Mouse (Mus musculus): ENCODE measurements around the gene Mt2. TPM values are rescaled to one million over a fixed set of nuclear protein-coding genes. Genes with fewer than 3 reads are reported as not detected.
"Not testable (repeated sequence)": the region's sequence is repeated elsewhere in the genome, so short reads cannot be mapped to it uniquely, and the experiment has no call there.

Gene Mt2
- 600 and 738 TPM in 2 replicates for polyA plus RNA-seq (2015; fragmentation: Nextera tagmentation; extraction: Ambion mirVana)

- H3K4me2 ChIP-seq (ENCODE audit: low read depth, low read length): peak within 1 kb of the TSS; percentile 95
- WGBS: 1% methylated on average over 56 of the region's 56 CpGs
- H3K36me3 ChIP-seq (ENCODE audit: control insufficient read depth, insufficient read depth, low read length): no peaks in the 10 kb centered on the region
- no peaks in the 10 kb centered on the region for H3K9me3 ChIP-seq (ENCODE audit: control insufficient read depth, low read length)
- H3K4me1 ChIP-seq (ENCODE audit: control insufficient read depth, insufficient read depth, low read length): peaks cover 12% of the 10 kb centered on the region
- H3K9ac ChIP-seq (ENCODE audit: low read depth, low read length): peak within 1 kb of the TSS; percentile 72
- H3K27me3 ChIP-seq (replicated peaks; ENCODE audit: control insufficient read depth, insufficient read depth, low read length): peaks cover 31% of the 10 kb centered on the region
- H3K27ac ChIP-seq (ENCODE audit: low read length): peak within 1 kb of the TSS; percentile 86
- peak within 1 kb of the TSS; percentile 59 for H3K4me3 ChIP-seq (ENCODE audit: low read length)
- ATAC-seq: peak; percentile 88
Measured at GRCm38 (mm10) chr8:94172075-94172808, at the start of gene Mt2. TSS of gene Mt2 (plus strand) at chr8:94172664.

GRCm38 (mm10) chr8:94122711-94123468 is 49.6 kb upstream of the Mt2 start:
- Histone ChIP-seq H3K9me3 (ENCODE audit: control insufficient read depth, low read length) (no peaks in the 10 kb centered on the region), H3K9ac (ENCODE audit: low read depth, low read length) (no peak overlapping the region), H3K27ac (ENCODE audit: low read length) (no peak overlapping the region), H3K4me3 (ENCODE audit: low read length) (no peak overlapping the region), H3K27me3 (replicated peaks; ENCODE audit: control insufficient read depth, insufficient read depth, low read length) (no peaks in the 10 kb centered on the region), H3K36me3 (ENCODE audit: control insufficient read depth, insufficient read depth, low read length) (no peaks in the 10 kb centered on the region), H3K4me2 (ENCODE audit: low read depth, low read length) (no peak overlapping the region), H3K4me1 (ENCODE audit: control insufficient read depth, insufficient read depth, low read length) (no peaks in the 10 kb centered on the region)
- no peak for ATAC-seq
- 42% methylated on average over 8 of the region's 8 CpGs for WGBS

DNA sequence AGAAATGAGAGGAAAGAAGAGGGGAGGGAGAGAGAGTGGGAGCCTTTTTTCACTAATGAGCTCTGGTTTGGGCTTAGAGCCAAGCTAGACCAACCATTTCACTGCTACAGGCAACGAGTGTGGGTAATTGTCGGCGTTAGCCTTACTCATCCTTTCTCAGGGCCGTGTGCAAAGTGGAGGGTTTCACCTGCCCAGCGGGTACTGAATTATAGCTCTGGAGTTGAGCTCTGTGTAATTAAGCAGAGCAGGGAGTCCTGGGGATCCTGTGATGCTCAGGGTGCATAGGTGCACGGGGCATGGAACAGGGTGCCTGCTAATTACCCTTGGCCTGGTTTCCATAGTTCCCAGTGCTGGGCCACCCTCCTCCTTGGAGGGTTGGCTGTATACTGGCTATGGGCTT is 44.8 kb upstream of the Mt2 start:
- no peaks in the 10 kb centered on the region for H3K4me1 ChIP-seq (ENCODE audit: control insufficient read depth, insufficient read depth, low read length)
- 75% methylated on average over 6 of the region's 6 CpGs for WGBS
- H3K4me3 ChIP-seq (ENCODE audit: low read length): no peak overlapping the region
- no peaks in the 10 kb centered on the region for H3K36me3 ChIP-seq (ENCODE audit: control insufficient read depth, insufficient read depth, low read length)
- H3K27me3 ChIP-seq (replicated peaks; ENCODE audit: control insufficient read depth, insufficient read depth, low read length): no peaks in the 10 kb centered on the region
- no peak overlapping the region for H3K4me2 ChIP-seq (ENCODE audit: low read depth, low read length)
- no peak overlapping the region for H3K9ac ChIP-seq (ENCODE audit: low read depth, low read length)
- H3K27ac ChIP-seq (ENCODE audit: low read length): no peak overlapping the region
- H3K9me3 ChIP-seq (ENCODE audit: control insufficient read depth, low read length): no peaks in the 10 kb centered on the region
- ATAC-seq: no peak

DNA sequence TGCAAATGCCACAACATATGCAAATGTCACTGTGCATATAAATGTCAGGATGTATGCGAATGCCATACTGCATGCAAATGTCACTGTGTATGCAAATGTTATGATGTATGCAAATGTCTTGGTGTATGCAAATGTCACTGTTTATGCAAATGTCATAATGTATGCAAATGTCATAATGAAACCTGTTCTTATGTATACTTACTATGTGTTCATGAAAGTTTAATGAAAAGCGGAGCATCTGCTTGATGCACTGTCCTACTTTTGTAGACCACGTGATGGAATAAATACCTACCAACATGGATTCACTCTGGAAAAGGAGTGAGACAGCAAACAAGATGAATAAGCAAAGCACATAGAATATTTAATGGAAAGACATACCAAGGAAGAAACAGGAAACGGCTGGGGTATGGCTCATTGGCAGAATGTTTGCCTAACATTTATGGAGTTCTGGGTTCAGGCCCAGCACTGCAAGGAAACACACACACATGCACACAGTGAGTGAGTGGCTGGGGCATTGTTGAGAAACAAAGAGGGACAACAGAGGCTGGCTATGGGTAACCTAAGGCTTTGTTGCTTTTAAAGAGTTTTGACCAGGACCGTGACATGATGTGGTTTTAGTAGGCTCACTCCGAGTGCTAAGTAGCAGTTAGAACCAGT is 43.2 kb upstream of the Mt2 start:
- H3K27me3 ChIP-seq (replicated peaks; ENCODE audit: control insufficient read depth, insufficient read depth, low read length): no peaks in the 10 kb centered on the region
- no peak for ATAC-seq
- no peak overlapping the region for H3K4me3 ChIP-seq (ENCODE audit: low read length)
- no peaks in the 10 kb centered on the region for H3K9me3 ChIP-seq (ENCODE audit: control insufficient read depth, low read length)
- no peaks in the 10 kb centered on the region for H3K36me3 ChIP-seq (ENCODE audit: control insufficient read depth, insufficient read depth, low read length)
- no peak overlapping the region for H3K27ac ChIP-seq (ENCODE audit: low read length)
- no peaks in the 10 kb centered on the region for H3K4me1 ChIP-seq (ENCODE audit: control insufficient read depth, insufficient read depth, low read length)
- no peak overlapping the region for H3K9ac ChIP-seq (ENCODE audit: low read depth, low read length)
- H3K4me2 ChIP-seq (ENCODE audit: low read depth, low read length): no peak overlapping the region
- 83% methylated on average over 6 of the region's 6 CpGs for WGBS

- Histone ChIP-seq H3K36me3 (ENCODE audit: control insufficient read depth, insufficient read depth, low read length) (no peaks in the 10 kb centered on the region), H3K27ac (ENCODE audit: low read length) (no peak overlapping the region), H3K4me1 (ENCODE audit: control insufficient read depth, insufficient read depth, low read length) (no peaks in the 10 kb centered on the region), H3K4me2 (ENCODE audit: low read depth, low read length) (no peak overlapping the region), H3K4me3 (ENCODE audit: low read length) (no peak overlapping the region), H3K9ac (ENCODE audit: low read depth, low read length) (no peak overlapping the region), H3K9me3 (ENCODE audit: control insufficient read depth, low read length) (no peaks in the 10 kb centered on the region), H3K27me3 (replicated peaks; ENCODE audit: control insufficient read depth, insufficient read depth, low read length) (no peaks in the 10 kb centered on the region)
- no peak for ATAC-seq
- 91% methylated on average over 4 of the region's 4 CpGs for WGBS
Measured at GRCm38 (mm10) chr8:94130126-94130525, 42.3 kb upstream of the Mt2 start.

GRCm38 (mm10) chr8:94132096-94132495 is 40.4 kb upstream of the Mt2 start:
- Histone ChIP-seq H3K4me1 (ENCODE audit: control insufficient read depth, insufficient read depth, low read length) (no peaks in the 10 kb centered on the region), H3K4me2 (ENCODE audit: low read depth, low read length) (no peak overlapping the region), H3K9me3 (ENCODE audit: control insufficient read depth, low read length) (no peaks in the 10 kb centered on the region), H3K9ac (ENCODE audit: low read depth, low read length) (no peak overlapping the region), H3K27me3 (replicated peaks; ENCODE audit: control insufficient read depth, insufficient read depth, low read length) (no peaks in the 10 kb centered on the region), H3K4me3 (ENCODE audit: low read length) (no peak overlapping the region), H3K27ac (ENCODE audit: low read length) (no peak overlapping the region), H3K36me3 (ENCODE audit: control insufficient read depth, insufficient read depth, low read length) (no peaks in the 10 kb centered on the region)
- no peak for ATAC-seq
- WGBS: 49% methylated on average over 5 of the region's 5 CpGs

DNA sequence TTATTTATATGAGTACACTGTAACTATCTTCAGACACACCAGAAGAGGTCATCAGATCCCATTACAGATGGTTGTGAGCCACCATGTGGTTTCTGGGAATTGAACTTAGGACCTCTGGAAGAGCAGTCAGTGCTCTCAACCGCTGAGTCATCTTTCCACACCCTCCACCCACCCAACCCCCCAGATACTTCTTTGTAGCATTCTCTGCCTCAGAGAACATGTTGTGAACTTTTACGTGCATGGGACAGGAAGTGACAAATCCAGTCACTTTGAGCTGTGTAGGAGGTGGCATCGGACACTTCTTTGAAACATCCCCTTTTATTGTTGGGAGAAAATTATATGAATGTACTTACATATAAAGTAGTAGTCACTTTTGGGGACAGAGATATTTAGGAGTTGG is 37.9 kb upstream of the Mt2 start:
- not testable (repeated sequence) for H3K4me1 ChIP-seq (ENCODE audit: control insufficient read depth, insufficient read depth, low read length)
- 46% methylated on average over 3 of the region's 3 CpGs for WGBS
- 0 out of 2 replicates have a peak, but pooled peaks have one; percentile 25 for ATAC-seq

GRCm38 (mm10) chr8:94135556-94135955 is 36.9 kb upstream of the Mt2 start:
- no peak overlapping the region for H3K4me2 ChIP-seq (ENCODE audit: low read depth, low read length)
- WGBS: 88% methylated on average over 6 of the region's 6 CpGs
- H3K4me3 ChIP-seq (ENCODE audit: low read length): no peak overlapping the region
- H3K27ac ChIP-seq (ENCODE audit: low read length): no peak overlapping the region
- no peaks in the 10 kb centered on the region for H3K36me3 ChIP-seq (ENCODE audit: control insufficient read depth, insufficient read depth, low read length)
- no peaks in the 10 kb centered on the region for H3K9me3 ChIP-seq (ENCODE audit: control insufficient read depth, low read length)
- no peaks in the 10 kb centered on the region for H3K27me3 ChIP-seq (replicated peaks; ENCODE audit: control insufficient read depth, insufficient read depth, low read length)
- no peak for ATAC-seq
- no peaks in the 10 kb centered on the region for H3K4me1 ChIP-seq (ENCODE audit: control insufficient read depth, insufficient read depth, low read length)
- H3K9ac ChIP-seq (ENCODE audit: low read depth, low read length): no peak overlapping the region

More for the DNA sequence above, 37.9 kb upstream of the Mt2 start:
- not testable (repeated sequence) for H3K27me3 ChIP-seq (replicated peaks; ENCODE audit: control insufficient read depth, insufficient read depth, low read length); H3K4me2 ChIP-seq (ENCODE audit: low read depth, low read length); H3K9ac ChIP-seq (ENCODE audit: low read depth, low read length); H3K27ac ChIP-seq (ENCODE audit: low read length); H3K4me3 ChIP-seq (ENCODE audit: low read length); H3K9me3 ChIP-seq (ENCODE audit: control insufficient read depth, low read length); H3K36me3 ChIP-seq (ENCODE audit: control insufficient read depth, insufficient read depth, low read length)

DNA sequence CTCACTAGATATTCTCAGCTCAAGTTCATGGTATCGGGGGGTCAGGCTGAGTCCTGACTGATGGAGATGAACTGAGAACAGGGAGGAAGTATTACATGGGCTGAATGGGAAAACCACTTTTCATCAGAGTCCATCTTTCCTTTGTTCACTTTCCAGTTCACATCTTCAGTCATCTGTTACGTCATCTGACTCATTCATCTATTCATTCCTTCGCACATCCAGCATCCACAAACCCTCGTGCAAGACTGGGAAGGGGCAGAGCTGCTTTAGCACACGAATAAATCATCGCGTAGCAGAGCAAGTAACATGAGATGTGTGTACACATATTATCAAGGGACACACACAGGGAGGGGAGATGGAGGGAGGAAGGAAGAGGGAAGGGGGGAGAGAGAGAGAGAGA is 36.3 kb upstream of the Mt2 start:
- Histone ChIP-seq H3K27ac (ENCODE audit: low read length) (no peak overlapping the region), H3K4me3 (ENCODE audit: low read length) (no peak overlapping the region), H3K9ac (ENCODE audit: low read depth, low read length) (no peak overlapping the region), H3K4me2 (ENCODE audit: low read depth, low read length) (no peak overlapping the region), H3K9me3 (ENCODE audit: control insufficient read depth, low read length) (no peaks in the 10 kb centered on the region), H3K4me1 (ENCODE audit: control insufficient read depth, insufficient read depth, low read length) (no peaks in the 10 kb centered on the region), H3K27me3 (replicated peaks; ENCODE audit: control insufficient read depth, insufficient read depth, low read length) (no peaks in the 10 kb centered on the region), H3K36me3 (ENCODE audit: control insufficient read depth, insufficient read depth, low read length) (no peaks in the 10 kb centered on the region)
- 69% methylated on average over 7 of the region's 7 CpGs for WGBS
- ATAC-seq: no peak
